Mouse (Mus musculus): ENCODE data around the gene Prox2.

DNA sequence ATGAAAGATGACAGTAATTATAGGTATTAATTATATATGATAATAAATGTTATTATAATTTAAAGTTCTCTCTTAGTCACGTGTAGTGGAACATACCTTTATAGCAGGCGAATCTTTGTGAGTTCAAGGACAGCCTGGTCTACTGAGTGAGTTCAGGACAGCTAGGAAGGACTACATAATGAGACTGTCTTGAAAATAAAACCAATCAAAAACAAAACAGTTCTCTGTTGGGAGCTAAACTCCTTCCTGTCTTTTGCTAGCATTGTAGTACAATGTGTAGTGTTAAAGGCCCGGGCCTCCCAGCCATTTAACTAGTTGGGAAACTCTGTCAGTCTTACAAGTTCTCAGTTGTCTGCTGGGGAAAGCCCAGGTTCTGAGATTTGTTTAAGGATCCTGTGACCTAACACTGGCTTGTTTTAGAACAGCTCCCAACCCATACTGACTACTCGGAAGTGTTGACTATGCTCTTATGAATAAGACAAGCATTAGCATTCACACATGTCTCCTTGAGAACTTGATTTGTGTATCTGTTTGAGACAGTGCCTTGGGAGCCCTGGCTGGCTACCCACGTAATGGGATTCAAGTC lies 8.9 kb downstream of the Prox2 start:
- TF ChIP-seq POLR2A (IDR thresholded peaks at IDR 0.05; ENCODE audit: borderline replicate concordance, control insufficient read depth, low read depth, low read length) (no peak), CTCF (IDR thresholded peaks at IDR 0.05; ENCODE audit: control insufficient read depth, insufficient read depth, low read length) (no peak)

Measured in bone marrow, adult 2 months (tissue).